Mouse (Mus musculus): ENCODE results near the gene Parp16.

- TF ChIP-seq MAFK (IDR thresholded peaks at IDR 0.05; ENCODE audit: insufficient read depth, low read depth, low read length) (no peak), HCFC1 (IDR thresholded peaks at IDR 0.05; ENCODE audit: borderline replicate concordance, insufficient read depth, low read length) (no peak), CHD2 (IDR thresholded peaks at IDR 0.05; ENCODE audit: low read depth, low read length) (no peak), ZC3H11A (IDR thresholded peaks at IDR 0.05; ENCODE audit: borderline replicate concordance, low read depth, low read length) (no peak)
Measured at GRCm38 (mm10) chr9:65218916-65219315, 23.8 kb downstream of the Parp16 start.
